Mouse (Mus musculus): ENCODE data around the gene Prune1. TPM values are rescaled to one million over a fixed set of nuclear protein-coding genes. Genes with fewer than 3 reads are reported as not detected.

Prune1 gene
- polyA plus RNA-seq, 1 experiment from 2014 or later = 35.7 TPM

- Histone ChIP-seq H3K9ac (replicated peaks) (no peak overlapping the region), H3K27me3 (no peaks in the 10 kb centered on the region), H3K4me3 (no peak overlapping the region), H3K4me1 (no peaks in the 10 kb centered on the region), H3K9me3 (no peaks in the 10 kb centered on the region), H3K27ac (replicated peaks) (no peak overlapping the region), H3K36me3 (peaks cover 48% of the 10 kb centered on the region), H3K4me2 (replicated peaks) (no peak overlapping the region)
- ATAC-seq (ENCODE audit: low FRiP score, low read depth) = no peak
- 16% methylated on average over 5 of the region's 5 CpGs for WGBS
Observed at GRCm38 (mm10) chr3:95296103-95296469, 14.2 kb upstream of the Prune1 start.

- Histone ChIP-seq H3K9ac (replicated peaks) (no peak overlapping the region), H3K27me3 (no peaks in the 10 kb centered on the region), H3K4me3 (no peak overlapping the region), H3K27ac (replicated peaks) (no peak overlapping the region), H3K36me3 (peaks cover 54% of the 10 kb centered on the region), H3K4me1 (no peaks in the 10 kb centered on the region), H3K4me2 (replicated peaks) (no peak overlapping the region), H3K9me3 (no peaks in the 10 kb centered on the region)
- ATAC-seq (ENCODE audit: low FRiP score, low read depth) = no peak
- 80% methylated on average over 11 of the region's 11 CpGs for whole genome bisulfite sequencing
Observed at GRCm38 (mm10) chr3:95295321-95296102, 13.6 kb upstream of the Prune1 start.

- WGBS = 91% methylated on average over 5 of the region's 5 CpGs
- Histone ChIP-seq H3K4me2 (replicated peaks) (no peak overlapping the region), H3K4me1 (no peaks in the 10 kb centered on the region), H3K27ac (replicated peaks) (no peak overlapping the region), H3K36me3 (peaks cover 62% of the 10 kb centered on the region), H3K9me3 (no peaks in the 10 kb centered on the region), H3K9ac (replicated peaks) (no peak overlapping the region), H3K27me3 (no peaks in the 10 kb centered on the region), H3K4me3 (no peak overlapping the region)
- ATAC-seq (ENCODE audit: low FRiP score, low read depth) = no peak
Observed at GRCm38 (mm10) chr3:95294718-95295117, 12.8 kb upstream of the Prune1 start.

- Histone ChIP-seq H3K4me3 (no peak overlapping the region), H3K9ac (replicated peaks) (no peak overlapping the region), H3K4me1 (no peaks in the 10 kb centered on the region), H3K27me3 (no peaks in the 10 kb centered on the region), H3K9me3 (no peaks in the 10 kb centered on the region), H3K36me3 (peaks cover 66% of the 10 kb centered on the region), H3K4me2 (replicated peaks) (no peak overlapping the region), H3K27ac (replicated peaks) (no peak overlapping the region)
- WGBS = 90% methylated on average over 7 of the region's 7 CpGs
- no peak for ATAC-seq (ENCODE audit: low FRiP score, low read depth)
Observed at GRCm38 (mm10) chr3:95294316-95294715, 12.4 kb upstream of the Prune1 start.

- peaks cover 70% of the 10 kb centered on the region for H3K36me3 ChIP-seq
- H3K9ac ChIP-seq (replicated peaks) = no peak overlapping the region
- no peak for ATAC-seq (ENCODE audit: low FRiP score, low read depth)
- H3K4me1 ChIP-seq = no peaks in the 10 kb centered on the region
- no peak overlapping the region for H3K27ac ChIP-seq (replicated peaks)
- H3K4me3 ChIP-seq = no peak overlapping the region
- 85% methylated on average over 11 of the region's 11 CpGs for WGBS
- H3K9me3 ChIP-seq = no peaks in the 10 kb centered on the region
- no peaks in the 10 kb centered on the region for H3K27me3 ChIP-seq
- no peak overlapping the region for H3K4me2 ChIP-seq (replicated peaks)
Observed at GRCm38 (mm10) chr3:95293537-95293936, 11.7 kb upstream of the Prune1 start.

GRCm38 (mm10) chr3:95292899-95293298 is 11.0 kb upstream of the Prune1 start:
- Histone ChIP-seq H3K4me1 (no peaks in the 10 kb centered on the region), H3K27ac (replicated peaks) (no peak overlapping the region), H3K9ac (replicated peaks) (no peak overlapping the region), H3K9me3 (no peaks in the 10 kb centered on the region), H3K4me3 (no peak overlapping the region), H3K4me2 (replicated peaks) (no peak overlapping the region), H3K27me3 (no peaks in the 10 kb centered on the region), H3K36me3 (peaks cover 77% of the 10 kb centered on the region)
- ATAC-seq (ENCODE audit: low FRiP score, low read depth) = no peak
- 93% methylated on average over 2 of the region's 2 CpGs for WGBS

GRCm38 (mm10) chr3:95291041-95291440 is 9.2 kb upstream of the Prune1 start:
- Histone ChIP-seq H3K36me3 (peaks cover 77% of the 10 kb centered on the region), H3K9ac (replicated peaks) (no peak overlapping the region)
- no peak for ATAC-seq (ENCODE audit: low FRiP score, low read depth)

GRCm38 (mm10) chr3:95290156-95290555 is 8.3 kb upstream of the Prune1 start:
- Histone ChIP-seq H3K36me3 (peaks cover 71% of the 10 kb centered on the region), H3K27ac (replicated peaks) (no peak overlapping the region), H3K4me3 (no peak overlapping the region), H3K27me3 (no peaks in the 10 kb centered on the region), H3K9me3 (no peaks in the 10 kb centered on the region), H3K4me1 (no peaks in the 10 kb centered on the region), H3K4me2 (replicated peaks) (no peak overlapping the region), H3K9ac (replicated peaks) (no peak overlapping the region)
- WGBS = 82% methylated on average over 6 of the region's 6 CpGs
- ATAC-seq (ENCODE audit: low FRiP score, low read depth) = no peak

More at GRCm38 (mm10) chr3:95291041-95291440, 9.2 kb upstream of the Prune1 start:
- H3K4me1 ChIP-seq = no peaks in the 10 kb centered on the region
- no peaks in the 10 kb centered on the region for H3K27me3 ChIP-seq
- no peak overlapping the region for H3K4me3 ChIP-seq
- WGBS = 88% methylated on average over 4 of the region's 4 CpGs
- H3K27ac ChIP-seq (replicated peaks) = no peak overlapping the region
- no peaks in the 10 kb centered on the region for H3K9me3 ChIP-seq
- H3K4me2 ChIP-seq (replicated peaks) = no peak overlapping the region

GRCm38 (mm10) chr3:95289419-95289818 is 7.5 kb upstream of the Prune1 start:
- Histone ChIP-seq H3K4me2 (replicated peaks) (no peak overlapping the region), H3K9ac (replicated peaks) (no peak overlapping the region)
- 89% methylated on average over 4 of the region's 4 CpGs for WGBS

GRCm38 (mm10) chr3:95287541-95287940 is 5.7 kb upstream of the Prune1 start:
- Histone ChIP-seq H3K9ac (replicated peaks) (no peak overlapping the region), H3K4me2 (replicated peaks) (no peak overlapping the region), H3K4me3 (no peak overlapping the region), H3K27me3 (no peaks in the 10 kb centered on the region), H3K27ac (replicated peaks) (no peak overlapping the region), H3K9me3 (no peaks in the 10 kb centered on the region), H3K36me3 (peaks cover 46% of the 10 kb centered on the region), H3K4me1 (peaks cover 15% of the 10 kb centered on the region)
- no peak for ATAC-seq (ENCODE audit: low FRiP score, low read depth)
- 88% methylated on average over 3 of the region's 3 CpGs for WGBS

More at GRCm38 (mm10) chr3:95289419-95289818, 7.5 kb upstream of the Prune1 start:
- H3K36me3 ChIP-seq = peaks cover 63% of the 10 kb centered on the region
- no peak overlapping the region for H3K27ac ChIP-seq (replicated peaks)
- no peak overlapping the region for H3K4me3 ChIP-seq
- no peaks in the 10 kb centered on the region for H3K9me3 ChIP-seq
- no peaks in the 10 kb centered on the region for H3K27me3 ChIP-seq
- ATAC-seq (ENCODE audit: low FRiP score, low read depth) = no peak
- peaks cover 6% of the 10 kb centered on the region for H3K4me1 ChIP-seq

GRCm38 (mm10) chr3:95286510-95286909 is 4.6 kb upstream of the Prune1 start:
- H3K4me1 ChIP-seq = peaks cover 15% of the 10 kb centered on the region
- WGBS = 89% methylated on average over 7 of the region's 7 CpGs

GRCm38 (mm10) chr3:95286011-95286410 is 4.1 kb upstream of the Prune1 start:
- 70% methylated on average over 5 of the region's 5 CpGs for WGBS
- H3K4me2 ChIP-seq (replicated peaks) = 0 out of 2 replicates have a peak overlapping the region, but pooled peaks have one; percentile 6
- H3K4me1 ChIP-seq = peaks cover 15% of the 10 kb centered on the region
- H3K36me3 ChIP-seq = peaks cover 31% of the 10 kb centered on the region
- H3K27ac ChIP-seq (replicated peaks) = no peak overlapping the region
- no peaks in the 10 kb centered on the region for H3K27me3 ChIP-seq
- ATAC-seq (ENCODE audit: low FRiP score, low read depth) = no peak
- H3K9me3 ChIP-seq = no peaks in the 10 kb centered on the region
- H3K9ac ChIP-seq (replicated peaks) = no peak overlapping the region
- H3K4me3 ChIP-seq = no peak overlapping the region

More at GRCm38 (mm10) chr3:95286510-95286909, 4.6 kb upstream of the Prune1 start:
- H3K27me3 ChIP-seq = no peaks in the 10 kb centered on the region
- no peak overlapping the region for H3K4me3 ChIP-seq
- H3K4me2 ChIP-seq (replicated peaks) = no peak overlapping the region
- H3K9me3 ChIP-seq = no peaks in the 10 kb centered on the region
- no peak overlapping the region for H3K27ac ChIP-seq (replicated peaks)
- no peak overlapping the region for H3K9ac ChIP-seq (replicated peaks)
- ATAC-seq (ENCODE audit: low FRiP score, low read depth) = no peak
- H3K36me3 ChIP-seq = peaks cover 36% of the 10 kb centered on the region
